Mouse (Mus musculus) left cerebral cortex, postnatal 10 days (tissue): ENCODE measurements at regions not wholly inside any gene's neighbourhood (a gene's known extent, or its start where the extent isn't known, plus 50 kb on each side); places are given as distances from the start of the nearest gene placed in this dataset.
"Not testable (repeated sequence)": the region's sequence is repeated elsewhere in the genome, so short reads cannot be mapped to it uniquely, and the experiment has no call there.

Experiments
- DNase-seq, 2 experiments: peaks; one replicate each; pipeline ENCODE4 v3.0.0; 2021 to 2022; ENCODE audit warnings: low spot score in 2 of 2, mixed read lengths in 1 of 2; ENCODE audit errors: extremely low spot score in 1 of 2
- intact Hi-C: fragments of 180-260 bp; cut with DNase I; formaldehyde crosslinking; loops from one replicate; pipeline ENCODE4 v1.15.1; 2025

GRCm38 (mm10) chr11:12913401-12913800 lies 448.6 kb upstream of the Cobl start:
- intact Hi-C loops, DNase-seq: not testable (repeated sequence)

DNA sequence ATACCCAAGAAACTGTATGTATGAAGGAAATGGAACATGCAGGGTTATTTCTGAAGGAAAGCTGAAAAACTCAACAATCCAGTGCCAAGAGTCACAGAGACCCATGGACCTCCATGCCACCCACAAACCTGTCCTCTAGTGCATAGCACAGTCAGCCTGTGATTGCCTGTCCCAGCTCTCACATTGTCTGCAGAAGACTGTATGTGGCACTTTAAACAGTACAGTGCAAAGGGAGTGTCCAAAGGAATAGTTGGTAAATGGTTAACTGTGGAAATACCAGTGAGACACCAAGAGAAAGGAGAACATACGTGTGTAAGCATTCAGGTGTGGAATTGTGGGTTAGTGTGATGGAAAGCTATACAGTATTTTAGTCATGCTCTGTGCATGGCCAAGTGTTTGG lies 409.0 kb upstream of the Cobl start:
- intact Hi-C loops = no loop called here
- no peak for DNase-seq

GRCm38 (mm10) chr11:12872802-12873201 lies 408.0 kb upstream of the Cobl start:
- no peak for DNase-seq
- intact Hi-C loops = no loop called here

- DNase-seq = no peak
- intact Hi-C loops = no loop called here
These were observed 407.6 kb upstream of the Cobl start for GRCm38 (mm10) chr11:12872399-12872798.

DNA sequence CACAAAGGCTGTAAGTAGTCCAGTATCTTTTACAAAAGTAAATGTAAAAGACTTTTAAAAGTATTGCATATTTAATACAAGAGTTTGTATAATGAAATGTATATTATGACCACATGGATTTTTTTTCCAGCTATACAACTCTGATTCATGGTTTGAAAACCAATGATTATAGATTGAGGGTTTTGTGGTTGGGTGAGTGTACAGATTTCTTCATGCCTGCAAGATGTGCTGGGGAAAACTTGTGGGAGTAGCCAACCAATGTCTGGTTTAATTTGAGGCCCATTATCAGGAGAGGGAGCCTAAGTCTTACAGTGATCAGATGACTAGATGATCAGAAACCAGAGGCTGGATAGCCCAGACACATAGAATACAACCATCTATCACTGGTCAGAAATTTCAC lies 402.8 kb upstream of the Cobl start:
- intact Hi-C loops = no loop called here
- no peak for DNase-seq

GRCm38 (mm10) chr11:12865034-12865620 lies 400.4 kb upstream of the Cobl start:
- no peak for DNase-seq
- intact Hi-C loops = no loop called here

DNA sequence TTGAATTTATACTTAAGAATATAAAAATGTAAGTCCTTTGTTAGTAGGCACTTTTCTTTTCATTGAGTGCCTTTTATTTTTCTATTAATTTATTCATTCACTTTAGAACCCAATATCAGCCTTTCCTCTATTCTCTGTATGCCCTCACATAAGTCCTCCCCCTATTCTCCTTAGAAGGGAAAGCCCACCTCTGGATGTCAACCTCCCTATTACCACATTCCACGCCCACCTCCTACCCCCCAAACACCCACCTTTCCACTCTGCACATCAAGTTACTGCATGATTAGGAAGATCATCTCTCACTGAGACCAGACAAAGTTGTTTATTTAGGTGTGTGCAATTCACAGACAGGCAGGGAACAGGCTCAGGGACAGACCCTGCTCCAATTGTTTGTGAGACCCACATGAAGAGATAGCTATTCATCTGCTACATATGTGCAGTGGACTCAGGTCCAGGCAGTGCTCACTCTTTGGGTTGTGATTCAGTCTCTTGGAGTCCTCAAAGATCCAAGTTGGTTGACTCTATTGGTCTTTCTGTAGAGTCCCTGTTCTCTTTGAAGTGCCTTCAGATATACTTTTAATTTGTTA lies 394.7 kb upstream of the Cobl start:
- DNase-seq = no peak
- intact Hi-C loops = no loop called here

DNA sequence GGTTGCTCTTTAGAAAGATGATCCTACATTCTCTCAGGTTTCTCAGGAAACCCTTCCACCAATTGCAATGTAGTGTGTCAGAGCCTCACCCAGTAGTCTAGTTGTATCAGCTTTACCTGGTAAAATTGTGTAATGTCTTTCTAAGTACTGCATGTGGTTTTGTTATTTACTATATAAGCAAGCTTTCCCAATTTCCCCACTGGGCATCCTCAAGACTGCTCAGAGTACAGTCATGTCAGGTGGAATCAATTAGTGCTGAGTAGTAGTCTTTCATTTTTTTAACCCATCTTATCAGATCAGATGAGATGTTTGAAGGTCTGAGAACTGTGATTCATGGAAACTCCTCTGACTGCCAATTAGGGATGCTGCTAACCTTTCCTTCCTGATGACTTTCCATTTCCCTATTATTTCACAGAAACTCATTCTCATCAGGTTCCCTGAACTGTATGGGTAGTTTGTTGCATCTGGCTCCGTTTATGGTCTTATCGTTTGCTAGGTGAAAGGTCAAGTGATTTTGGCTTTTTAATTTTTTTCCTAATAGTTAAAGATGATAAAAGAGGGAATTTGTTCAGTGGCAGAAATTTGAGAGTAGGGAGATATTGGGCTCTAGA lies 393.6 kb upstream of the Cobl start:
- DNase-seq = no peak
- intact Hi-C loops = no loop called here

DNA sequence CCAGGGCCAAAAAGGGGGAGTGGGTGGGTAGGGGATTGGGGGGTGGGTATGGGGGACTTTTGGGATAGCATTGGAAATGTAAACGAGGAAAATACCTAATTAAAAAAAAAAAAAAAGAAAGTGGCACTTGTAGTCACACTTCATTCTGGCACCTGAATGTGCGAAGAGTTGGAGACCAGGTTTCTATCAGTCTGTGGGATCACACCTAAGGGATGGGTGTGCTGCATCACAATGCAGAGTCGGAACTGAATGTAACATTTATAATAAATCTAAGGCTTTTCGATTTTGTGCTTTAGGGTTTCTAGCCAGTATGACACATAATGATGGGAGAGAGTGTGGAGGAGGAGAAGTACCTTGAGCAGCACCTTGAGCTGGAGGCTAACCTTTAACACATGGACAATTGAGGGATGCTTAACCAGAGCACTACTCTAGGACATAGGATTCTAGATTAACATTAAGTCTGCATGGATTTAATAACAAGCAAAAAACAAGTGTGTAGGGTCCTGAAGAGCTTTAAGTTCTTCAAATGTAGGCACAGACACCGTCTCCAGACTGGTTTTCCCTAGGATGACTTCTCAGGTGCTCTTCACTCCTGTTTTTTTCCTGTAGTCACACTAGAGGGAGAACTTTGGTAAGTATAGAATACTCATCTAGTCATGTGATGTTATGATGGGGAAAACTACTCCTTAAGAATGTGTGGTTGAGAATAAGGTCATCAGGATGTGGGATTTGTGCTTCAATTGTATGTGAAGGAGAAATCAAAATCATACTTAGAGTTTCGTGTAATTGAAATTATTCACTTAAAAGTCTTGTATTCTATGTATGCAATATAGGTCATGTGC lies 392.8 kb upstream of the Cobl start:
- intact Hi-C loops = no loop called here
- DNase-seq = no peak

- intact Hi-C loops = no loop called here
- no peak for DNase-seq
These were observed 383.0 kb upstream of the Cobl start for GRCm38 (mm10) chr11:12847793-12848192.

DNA sequence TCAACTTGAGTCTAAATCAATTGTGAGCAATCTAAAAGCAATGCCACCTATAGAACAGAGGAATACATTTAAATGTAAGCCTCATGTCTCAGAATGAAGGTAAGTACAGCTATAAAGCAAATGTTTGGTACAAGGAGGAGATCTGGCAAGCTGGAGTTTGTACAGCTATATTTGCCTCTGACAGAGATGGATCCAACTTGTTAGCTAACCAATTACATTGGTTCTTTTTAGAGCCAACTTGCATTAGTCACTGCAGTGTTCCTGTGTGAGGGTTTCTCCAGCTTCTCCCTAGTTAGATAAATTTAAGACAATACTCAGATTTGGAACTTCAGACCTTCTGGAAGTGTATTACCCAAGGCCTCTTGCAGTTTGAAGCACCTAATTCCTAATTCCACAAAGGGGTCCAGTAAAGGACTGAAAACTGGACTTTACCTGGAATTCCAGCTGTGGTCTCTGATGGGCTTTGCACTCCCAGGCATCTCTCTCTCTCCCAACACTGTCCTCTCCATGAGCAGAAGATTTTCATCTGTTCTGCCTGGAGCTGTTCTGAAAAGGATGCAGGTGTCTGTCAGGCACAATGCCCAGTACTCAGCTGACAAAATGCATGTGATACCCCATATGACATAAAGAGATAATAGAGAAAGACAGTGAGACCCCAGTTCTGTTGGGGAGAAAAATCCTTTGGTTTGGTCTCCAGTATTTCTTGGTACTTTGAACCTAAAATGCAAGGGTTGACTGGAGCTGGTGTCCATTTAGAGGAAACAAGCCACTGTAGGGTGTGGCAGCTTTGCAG lies 379.1 kb upstream of the Cobl start:
- DNase-seq = no peak
- intact Hi-C loops = no loop called here

DNA sequence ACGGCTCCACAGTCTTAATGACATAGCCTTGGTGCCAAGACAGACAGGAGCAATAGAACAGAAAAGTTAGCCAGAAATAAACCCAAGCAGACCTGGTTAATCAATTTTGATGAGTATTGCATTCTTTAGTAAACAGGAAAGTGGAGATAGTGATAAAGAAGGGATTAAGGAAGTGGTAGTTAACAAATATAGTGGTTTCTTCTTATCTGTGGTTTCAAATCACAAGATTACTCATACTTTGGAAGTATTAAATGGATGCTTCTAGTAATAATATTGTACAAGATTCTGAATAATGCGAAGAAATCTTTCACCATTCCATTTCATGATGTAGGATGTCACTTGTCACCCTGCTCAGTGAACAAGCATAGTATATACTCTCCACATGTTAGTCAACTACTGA lies 376.6 kb upstream of the Cobl start:
- intact Hi-C loops = no loop called here
- no peak for DNase-seq

- intact Hi-C loops = loop anchor here (10.0 kb wide), 1 partner anchor 253 kb away; no protein-coding TSS in a partner anchor
- peak in 1 of 2 experiments; percentile 6 for DNase-seq
These were observed 373.2 kb upstream of the Cobl start for GRCm38 (mm10) chr11:12837920-12838319.

DNA sequence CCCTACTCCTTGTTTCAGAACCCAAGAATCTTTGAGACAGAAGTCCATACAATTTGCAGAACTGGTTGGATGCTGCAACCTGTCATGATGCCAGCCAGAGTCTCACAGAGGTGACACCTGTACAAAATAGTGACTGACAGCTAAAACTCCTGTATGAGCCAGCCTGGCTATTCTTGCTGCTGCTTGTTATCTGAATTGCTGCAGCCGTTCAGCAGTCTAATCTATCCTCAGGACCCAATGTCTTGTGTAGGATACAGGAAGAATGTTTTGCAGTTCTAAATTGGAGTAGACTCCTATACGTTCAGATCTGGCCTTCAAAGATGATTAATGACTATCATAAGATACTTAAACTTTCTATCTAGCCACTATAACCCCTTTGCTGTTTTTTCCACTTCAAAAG lies 372.6 kb upstream of the Cobl start:
- intact Hi-C loops = loop anchor here (10.0 kb wide), 1 partner anchor 253 kb away; no protein-coding TSS in a partner anchor
- DNase-seq = no peak

- intact Hi-C loops = loop anchor here (10.0 kb wide), 1 partner anchor 252 kb away; no protein-coding TSS in a partner anchor
- no peak for DNase-seq
These were observed 371.6 kb upstream of the Cobl start for GRCm38 (mm10) chr11:12836387-12836786.

DNA sequence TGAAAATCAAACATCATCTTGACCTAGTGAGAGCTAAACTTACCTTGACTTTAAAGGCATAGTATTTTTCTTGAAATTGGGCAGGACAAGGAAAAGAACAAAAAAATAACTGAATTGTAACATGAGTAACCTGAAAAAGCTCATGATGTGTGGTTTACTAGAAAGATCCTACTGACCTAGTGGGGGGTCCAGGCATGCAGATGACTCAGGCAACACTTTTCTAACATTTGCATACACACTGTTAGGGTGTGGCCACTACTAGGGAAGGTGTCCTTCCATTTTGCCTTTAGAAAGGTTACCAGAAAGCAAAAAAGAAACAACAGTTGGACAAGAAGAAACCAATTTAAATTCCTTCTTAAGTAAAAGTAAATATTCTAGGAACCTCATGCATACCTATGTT lies 347.3 kb upstream of the Cobl start:
- no peak for DNase-seq
- intact Hi-C loops = no loop called here

GRCm38 (mm10) chr11:12810949-12811881 lies 346.5 kb upstream of the Cobl start:
- peak; percentile 56 to 70 for DNase-seq
- intact Hi-C loops = no loop called here
